Mouse (Mus musculus): ENCODE data around the gene Arhgap18. TPM values are rescaled to one million over a fixed set of nuclear protein-coding genes. Genes with fewer than 3 reads are reported as not detected.

Arhgap18 gene
- polyA plus RNA-seq, 1 experiment from 2014 or later: 25.7 TPM

- CTCF ChIA-PET: interaction anchor here (1.0 to 2.0 kb wide), 3 partner anchors 26 to 73 kb away, joined by 3 to 6 read pairs (median 3); no protein-coding TSS in a partner anchor
- in situ Hi-C loops (cut with MboI; ENCODE audit: low pct_unique_long_range_greater_than_20kb): no loop called here
- no peak for ATAC-seq
- POLR2A ChIA-PET: no interaction called here
- no peak for TF ChIP-seq CTCF (IDR thresholded peaks at IDR 0.05)
- DNase-seq (ENCODE audit: low read depth, low spot score): no peak
- H3K27me3 ChIP-seq: no peaks in the 10 kb centered on the region
These were observed 74.1 kb downstream of the Arhgap18 start for GRCm38 (mm10) chr10:26827315-26827714.

- TF ChIP-seq CTCF (IDR thresholded peaks at IDR 0.05): no peak
- ChIA-PET POLR2A (no interaction called here), CTCF (interaction anchor here (1.0 to 2.0 kb wide), 4 partner anchors 11 to 74 kb away, joined by 3 to 6 read pairs (median 4); no protein-coding TSS in a partner anchor)
- in situ Hi-C loops (cut with MboI; ENCODE audit: low pct_unique_long_range_greater_than_20kb): no loop called here
- DNase-seq (ENCODE audit: low read depth, low spot score): peak; percentile 31
- H3K27me3 ChIP-seq: no peaks in the 10 kb centered on the region
- peak; percentile 95 for ATAC-seq
These were observed 75.4 kb downstream of the Arhgap18 start for GRCm38 (mm10) chr10:26828412-26829137.

GRCm38 (mm10) chr10:26832068-26832467 lies 78.8 kb downstream of the Arhgap18 start:
- ChIA-PET POLR2A (no interaction called here), CTCF (interaction anchor here (1.2 to 1.6 kb wide), 3 partner anchors 9 to 23 kb away, joined by 4 to 6 read pairs (median 4); no protein-coding TSS in a partner anchor)
- no peaks in the 10 kb centered on the region for H3K27me3 ChIP-seq
- DNase-seq (ENCODE audit: low read depth, low spot score) (no peak), ATAC-seq (no peak)
- in situ Hi-C loops (cut with MboI; ENCODE audit: low pct_unique_long_range_greater_than_20kb): no loop called here
- no peak for TF ChIP-seq CTCF (IDR thresholded peaks at IDR 0.05)

- in situ Hi-C loops (cut with MboI; ENCODE audit: low pct_unique_long_range_greater_than_20kb): no loop called here
These were observed 79.5 kb downstream of the Arhgap18 start for GRCm38 (mm10) chr10:26832669-26833249.

GRCm38 (mm10) chr10:26833393-26833792 lies 80.2 kb downstream of the Arhgap18 start:
- TF ChIP-seq CTCF (IDR thresholded peaks at IDR 0.05): no peak
- no peak for DNase-seq (ENCODE audit: low read depth, low spot score)
- ChIA-PET CTCF (interaction anchor here (1.1 to 1.6 kb wide), 3 partner anchors 10 to 21 kb away, joined by 3 to 4 read pairs (median 4); no protein-coding TSS in a partner anchor), POLR2A (interaction anchor here (0.6 kb wide), 1 partner anchor 72 kb away, joined by 5 read pairs; no protein-coding TSS in a partner anchor)
- H3K27me3 ChIP-seq: no peaks in the 10 kb centered on the region
- in situ Hi-C loops (cut with MboI; ENCODE audit: low pct_unique_long_range_greater_than_20kb): no loop called here
- no peak for ATAC-seq

More at GRCm38 (mm10) chr10:26832669-26833249, 79.5 kb downstream of the Arhgap18 start:
- ChIA-PET POLR2A (interaction anchor here (0.6 kb wide), 1 partner anchor 72 kb away, joined by 5 read pairs; no protein-coding TSS in a partner anchor), CTCF (interaction anchor here (1.1 to 1.6 kb wide), 4 partner anchors 10 to 22 kb away, joined by 3 to 6 read pairs (median 4); no protein-coding TSS in a partner anchor)
- TF ChIP-seq CTCF (IDR thresholded peaks at IDR 0.05): no peak
- no peak for ATAC-seq
- no peak for DNase-seq (ENCODE audit: low read depth, low spot score)
- no peaks in the 10 kb centered on the region for H3K27me3 ChIP-seq

- no peak for TF ChIP-seq CTCF (IDR thresholded peaks at IDR 0.05)
- no peak for ATAC-seq
- CTCF ChIA-PET: no interaction called here
- H3K27me3 ChIP-seq: no peaks in the 10 kb centered on the region
- in situ Hi-C loops (cut with MboI; ENCODE audit: low pct_unique_long_range_greater_than_20kb): no loop called here
- POLR2A ChIA-PET: no interaction called here
- no peak for DNase-seq (ENCODE audit: low read depth, low spot score)
These were observed 96.1 kb downstream of the Arhgap18 start for GRCm38 (mm10) chr10:26849311-26849710.

- CTCF ChIA-PET: no interaction called here
- no peaks in the 10 kb centered on the region for H3K27me3 ChIP-seq
- POLR2A ChIA-PET: no interaction called here
- ATAC-seq: no peak
- in situ Hi-C loops (cut with MboI; ENCODE audit: low pct_unique_long_range_greater_than_20kb): no loop called here
- no peak for TF ChIP-seq CTCF (IDR thresholded peaks at IDR 0.05)
- no peak for DNase-seq (ENCODE audit: low read depth, low spot score)
These were observed 96.6 kb downstream of the Arhgap18 start for GRCm38 (mm10) chr10:26849854-26850253.

GRCm38 (mm10) chr10:26854556-26855100 lies 101.4 kb downstream of the Arhgap18 start:
- CTCF ChIA-PET: interaction anchor here (1.3 kb wide), 1 partner anchor 22 kb away, joined by 4 read pairs; no protein-coding TSS in a partner anchor
- no peak for TF ChIP-seq CTCF (IDR thresholded peaks at IDR 0.05)
- in situ Hi-C loops (cut with MboI; ENCODE audit: low pct_unique_long_range_greater_than_20kb): no loop called here
- POLR2A ChIA-PET: no interaction called here
- DNase-seq (ENCODE audit: low read depth, low spot score) (no peak), ATAC-seq (peak; percentile 89)
- no peaks in the 10 kb centered on the region for H3K27me3 ChIP-seq

- ATAC-seq (no peak), DNase-seq (ENCODE audit: low read depth, low spot score) (no peak)
- no peak for TF ChIP-seq CTCF (IDR thresholded peaks at IDR 0.05)
- ChIA-PET CTCF (no interaction called here), POLR2A (no interaction called here)
- H3K27me3 ChIP-seq: no peaks in the 10 kb centered on the region
- in situ Hi-C loops (cut with MboI; ENCODE audit: low pct_unique_long_range_greater_than_20kb): no loop called here
These were observed 102.8 kb downstream of the Arhgap18 start for GRCm38 (mm10) chr10:26855851-26856535.

- TF ChIP-seq CTCF (IDR thresholded peaks at IDR 0.05): no peak
- CTCF ChIA-PET: no interaction called here
- DNase-seq (ENCODE audit: low read depth, low spot score): no peak
- in situ Hi-C loops (cut with MboI; ENCODE audit: low pct_unique_long_range_greater_than_20kb): no loop called here
- ATAC-seq: no peak
- H3K27me3 ChIP-seq: no peaks in the 10 kb centered on the region
- POLR2A ChIA-PET: no interaction called here
These were observed 104.4 kb downstream of the Arhgap18 start for GRCm38 (mm10) chr10:26857583-26857982.
